ENCODE assay signal across 20 mouse cellular contexts in the genomic region with DNA sequence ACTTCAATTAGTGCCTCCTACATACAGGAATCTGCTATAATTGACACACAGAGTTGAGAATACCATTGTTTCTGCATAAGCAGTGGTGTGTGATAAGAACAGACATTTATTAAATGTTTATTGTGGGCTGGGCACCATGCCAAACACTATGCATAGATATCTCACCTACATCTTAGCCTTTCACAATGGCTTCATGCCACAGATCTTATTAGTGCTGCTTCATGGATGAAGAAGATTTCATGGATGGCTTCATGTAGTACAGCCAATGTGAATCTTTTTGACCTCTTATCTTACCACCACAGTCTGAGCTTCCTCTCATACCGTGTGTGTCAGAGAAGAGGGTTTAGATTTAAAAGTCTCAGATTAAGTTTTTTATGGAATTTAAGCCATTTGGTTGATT.
DNase-seq lines count a peak whose midpoint lies in the region; ATAC-seq and TF ChIP-seq lines count a peak whose summit lies in the region.
"Had no signal": no experiment of that assay in that cellular context is flagged by ENCODE, and none has a peak within 500 bp of the region (broad histone marks: within the 10 kb centered on the region; RNA-seq: fewer than 3 reads in every experiment).

No protein-coding gene starts in this region.

- no peak overlapping the region for H3K4me2 ChIP-seq in heart, embryonic 12.5 days
- H3K4me2 ChIP-seq: embryonic facial prominence, embryonic 13.5 days; forebrain, embryonic 12.5 days; heart, embryonic 11.5 days; hindbrain, embryonic 15.5 days had no signal

- no peak for TF ChIP-seq CTCF in heart, adult 2 months (IDR thresholded peaks at IDR 0.05)
- no peak for TF ChIP-seq CTCF in left cerebral cortex, adult 2 months (IDR thresholded peaks at IDR 0.05)

- H3K79me2 ChIP-seq in heart, adult 2 months (replicated peaks; ENCODE audit: control insufficient read depth, insufficient read depth, low read length): peaks cover 4% of the 10 kb centered on the region

- H3K4me3 ChIP-seq in heart, adult 2 months: no peak overlapping the region
- no peak overlapping the region for H3K4me3 ChIP-seq in heart, embryonic 12.5 days
- H3K4me3 ChIP-seq in left cerebral cortex, adult 2 months: no peak overlapping the region
- H3K4me3 ChIP-seq: embryonic facial prominence, embryonic 13.5 days; forebrain, embryonic 12.5 days; hindbrain, embryonic 10.5 days; hindbrain, embryonic 15.5 days had no signal

- H3K27ac ChIP-seq in heart, adult 2 months: peak overlapping the region; percentile 21; the same call in 1 of the 2 replicates
- H3K27ac ChIP-seq in heart, embryonic 12.5 days (ENCODE audit: poor library complexity, severe bottlenecking): no peak overlapping the region
- peak overlapping the region; percentile 25; the same call in 1 of the 2 replicates for H3K27ac ChIP-seq in left cerebral cortex, adult 2 months
- H3K27ac ChIP-seq: embryonic facial prominence, embryonic 13.5 days; forebrain, embryonic 12.5 days; hindbrain, embryonic 10.5 days; hindbrain, embryonic 15.5 days had no signal

- 32% methylated on average over 1 of the region's 1 CpGs for WGBS in heart, adult 2 months
- 27% methylated on average over 1 of the region's 1 CpGs for WGBS in heart, embryonic 12.5 days

- no peak for TF ChIP-seq EP300 in heart, adult 2 months (IDR thresholded peaks at IDR 0.05; ENCODE audit: insufficient read depth, low read depth, low read length)

- intact Hi-C loops in heart, adult 2 months (cut with DNase I): no loop called here
- intact Hi-C loops in left cerebral cortex, adult 2 months (cut with DNase I): no loop called here

- no peak for ATAC-seq in heart, embryonic 12.5 days (ENCODE audit: insufficient number of reproducible peaks, low FRiP score)
- peak; percentile 73 for ATAC-seq in megakaryocyte-erythroid progenitor cell, adult 5-6 weeks (replicated peaks; ENCODE audit: low FRiP score, low TSS enrichment, poor library complexity, severe bottlenecking)
- ATAC-seq in megakaryocyte, adult 5-6 weeks (ENCODE audit: poor library complexity, severe bottlenecking): no peak
- ATAC-seq: forebrain, embryonic 16.5 days had no signal

- peaks cover 53% of the 10 kb centered on the region for H3K36me3 ChIP-seq in heart, adult 2 months (ENCODE audit: control insufficient read depth, insufficient read depth, low read length)
- no peaks in the 10 kb centered on the region for H3K36me3 ChIP-seq in heart, embryonic 12.5 days
- H3K36me3 ChIP-seq: embryonic facial prominence, embryonic 13.5 days; forebrain, embryonic 12.5 days; hindbrain, embryonic 10.5 days; hindbrain, embryonic 15.5 days had no signal

- no peak for DNase-seq in heart, adult 2 months
- DNase-seq in left cerebral cortex, adult 2 months (ENCODE audit: extremely low spot score in 1 of 2, low spot score in 2 of 2): no peak
- DNase-seq in left cerebral cortex, adult 18-20 months (ENCODE audit: low spot score in 2 of 2): no peak
- peak; percentile 16 for DNase-seq in urinary bladder, postnatal 14 days (ENCODE audit: low spot score)
- no peak for DNase-seq in urinary bladder, postnatal 25 days (ENCODE audit: low spot score)
- DNase-seq: adrenal gland, adult 8-10 months; adrenal gland, postnatal 36 days; cerebellum, adult 2 months; cerebellum, postnatal 25 days; gastrocnemius, postnatal 10 days had no signal

- no peak overlapping the region for H3K9ac ChIP-seq in heart, adult 2 months (ENCODE audit: low read depth, low read length)
- H3K9ac ChIP-seq in heart, embryonic 12.5 days: no peak overlapping the region
- H3K9ac ChIP-seq: embryonic facial prominence, embryonic 13.5 days; forebrain, embryonic 12.5 days; hindbrain, embryonic 15.5 days had no signal

- peaks cover 22% of the 10 kb centered on the region for H3K4me1 ChIP-seq in heart, adult 2 months (ENCODE audit: control insufficient read depth, insufficient read depth, low read length)
- H3K4me1 ChIP-seq in heart, embryonic 12.5 days (replicated peaks): peaks cover 8% of the 10 kb centered on the region; the same call in 1 of the 2 replicates
- H3K4me1 ChIP-seq: embryonic facial prominence, embryonic 13.5 days; forebrain, embryonic 12.5 days; hindbrain, embryonic 10.5 days; hindbrain, embryonic 15.5 days had no signal

- H3K27me3 ChIP-seq in heart, adult 2 months (ENCODE audit: control insufficient read depth, insufficient read depth, low read length): no peaks in the 10 kb centered on the region
- no peaks in the 10 kb centered on the region for H3K27me3 ChIP-seq in heart, embryonic 12.5 days (replicated peaks)
- H3K27me3 ChIP-seq: CH12.LX; embryonic facial prominence, embryonic 13.5 days; forebrain, embryonic 12.5 days; hindbrain, embryonic 15.5 days had no signal

- TF ChIP-seq POLR2A in heart, adult 2 months (IDR thresholded peaks at IDR 0.05; ENCODE audit: insufficient read depth, low read depth, low read length): no peak

- no peaks in the 10 kb centered on the region for H3K9me3 ChIP-seq in heart, embryonic 12.5 days (replicated peaks)
- H3K9me3 ChIP-seq: embryonic facial prominence, embryonic 13.5 days; forebrain, embryonic 12.5 days; hindbrain, embryonic 10.5 days; hindbrain, embryonic 15.5 days had no signal
